Mouse (Mus musculus) ES-Bruce4 (cell line): ENCODE measurements around the gene Emsy.

Source experiments
- EP300 ChIP-seq: IDR thresholded peaks from 2 replicates; pipeline ENCODE4 v1.6.1; 2011; ENCODE audit warnings: low read depth, low read length; ENCODE audit not compliant: insufficient read depth
- POLR2A ChIP-seq: IDR thresholded peaks from one replicate; pipeline ENCODE4 v1.8.1; 2011; ENCODE audit warnings: low read length; ENCODE audit not compliant: insufficient read depth

- no peak for TF ChIP-seq POLR2A
- no peak for TF ChIP-seq EP300
These were observed 11.6 kb upstream of the Emsy start for GRCm38 (mm10) chr7:98667956-98668746.
